Mouse (Mus musculus): Measurements from ENCODE around the gene Tex14. TPM values are rescaled to one million over a fixed set of nuclear protein-coding genes. Genes with fewer than 3 reads are reported as not detected.

The Tex14 gene
- polyA plus RNA-seq, 1 experiment from 2014 or later = 0.62 TPM

- WGBS = under 1% methylated on average over 25 of the region's 25 CpGs
- no peaks in the 10 kb centered on the region for H3K27me3 ChIP-seq (ENCODE audit: control insufficient read depth, insufficient read depth, low read depth, low read length)
- no peaks in the 10 kb centered on the region for H3K9me3 ChIP-seq (ENCODE audit: control insufficient read depth, low read length)
- peak overlapping the region; percentile 94 for H3K27ac ChIP-seq (ENCODE audit: low read length)
- H3K4me3 ChIP-seq (ENCODE audit: low read length) = peak overlapping the region; percentile 67
- peak overlapping the region; percentile 85 for H3K4me2 ChIP-seq (ENCODE audit: low read depth, low read length)
- peak overlapping the region; percentile 95 for H3K9ac ChIP-seq (ENCODE audit: low read length)
- H3K4me1 ChIP-seq (replicated peaks; ENCODE audit: control insufficient read depth, insufficient read depth, low read length) = peaks cover 39% of the 10 kb centered on the region
- ATAC-seq (ENCODE audit: low read depth) = no peak
- peaks cover 2% of the 10 kb centered on the region; the same call in 1 of the 2 replicates for H3K36me3 ChIP-seq (ENCODE audit: control insufficient read depth, insufficient read depth, low read length)
Observed at GRCm38 (mm10) chr11:87590841-87591525, 186.1 kb downstream of the Tex14 start.

- Histone ChIP-seq H3K27ac (ENCODE audit: low read length) (peak within 1 kb of the TSS; percentile 96), H3K4me2 (ENCODE audit: low read depth, low read length) (peak within 1 kb of the TSS; percentile 85), H3K27me3 (ENCODE audit: control insufficient read depth, insufficient read depth, low read depth, low read length) (no peaks in the 10 kb centered on the region), H3K9me3 (ENCODE audit: control insufficient read depth, low read length) (no peaks in the 10 kb centered on the region), H3K4me1 (replicated peaks; ENCODE audit: control insufficient read depth, insufficient read depth, low read length) (peaks cover 47% of the 10 kb centered on the region), H3K36me3 (ENCODE audit: control insufficient read depth, insufficient read depth, low read length) (peaks cover 2% of the 10 kb centered on the region; the same call in 1 of the 2 replicates), H3K9ac (ENCODE audit: low read length) (peak within 1 kb of the TSS; percentile 95), H3K4me3 (ENCODE audit: low read length) (peak within 1 kb of the TSS; percentile 67)
- under 1% methylated on average over 61 of the region's 61 CpGs for WGBS
- ATAC-seq (ENCODE audit: low read depth) = peak; percentile 97
Observed at GRCm38 (mm10) chr11:87591526-87592353, 186.9 kb downstream of the Tex14 start, which contains the start of gene Mtmr4. Mtmr4 (plus strand) TSS chr11:87592162.

- Histone ChIP-seq H3K9me3 (ENCODE audit: control insufficient read depth, low read length) (no peaks in the 10 kb centered on the region), H3K27me3 (ENCODE audit: control insufficient read depth, insufficient read depth, low read depth, low read length) (no peaks in the 10 kb centered on the region), H3K4me1 (replicated peaks; ENCODE audit: control insufficient read depth, insufficient read depth, low read length) (peaks cover 51% of the 10 kb centered on the region), H3K36me3 (ENCODE audit: control insufficient read depth, insufficient read depth, low read length) (peaks cover 5% of the 10 kb centered on the region; the same call in 1 of the 2 replicates), H3K27ac (ENCODE audit: low read length) (peak overlapping the region; percentile 96), H3K4me3 (ENCODE audit: low read length) (peak overlapping the region; percentile 67), H3K9ac (ENCODE audit: low read length) (peak overlapping the region; percentile 78), H3K4me2 (ENCODE audit: low read depth, low read length) (peak overlapping the region; percentile 58)
- 0% methylated on average over 15 of the region's 15 CpGs for WGBS
- ATAC-seq (ENCODE audit: low read depth) = no peak
Observed at GRCm38 (mm10) chr11:87592354-87592695, 187.5 kb downstream of the Tex14 start.

GRCm38 (mm10) chr11:87592713-87593598 lies 188.1 kb downstream of the Tex14 start:
- Histone ChIP-seq H3K4me3 (ENCODE audit: low read length) (peak overlapping the region; percentile 67), H3K9ac (ENCODE audit: low read length) (peak overlapping the region; percentile 78), H3K27ac (ENCODE audit: low read length) (peak overlapping the region; percentile 96), H3K27me3 (ENCODE audit: control insufficient read depth, insufficient read depth, low read depth, low read length) (no peaks in the 10 kb centered on the region), H3K9me3 (ENCODE audit: control insufficient read depth, low read length) (no peaks in the 10 kb centered on the region), H3K36me3 (ENCODE audit: control insufficient read depth, insufficient read depth, low read length) (peaks cover 8% of the 10 kb centered on the region), H3K4me2 (ENCODE audit: low read depth, low read length) (peak overlapping the region; percentile 58), H3K4me1 (replicated peaks; ENCODE audit: control insufficient read depth, insufficient read depth, low read length) (peaks cover 50% of the 10 kb centered on the region)
- 26% methylated on average over 13 of the region's 13 CpGs for WGBS
- no peak for ATAC-seq (ENCODE audit: low read depth)

- H3K9me3 ChIP-seq (ENCODE audit: control insufficient read depth, low read length) = no peaks in the 10 kb centered on the region
- under 1% methylated on average over 22 of the region's 37 CpGs for WGBS
- H3K4me3 ChIP-seq (ENCODE audit: low read length) = peak overlapping the region; percentile 75
- H3K9ac ChIP-seq (ENCODE audit: low read length) = peak overlapping the region; percentile 91
- ATAC-seq (ENCODE audit: low read depth) = peak; percentile 66
- peak overlapping the region; percentile 98 for H3K4me2 ChIP-seq (ENCODE audit: low read depth, low read length)
- H3K27me3 ChIP-seq (ENCODE audit: control insufficient read depth, insufficient read depth, low read depth, low read length) = no peaks in the 10 kb centered on the region
- peak overlapping the region; percentile 78 for H3K27ac ChIP-seq (ENCODE audit: low read length)
- H3K4me1 ChIP-seq (replicated peaks; ENCODE audit: control insufficient read depth, insufficient read depth, low read length) = peaks cover 39% of the 10 kb centered on the region
- peaks cover 27% of the 10 kb centered on the region for H3K36me3 ChIP-seq (ENCODE audit: control insufficient read depth, insufficient read depth, low read length)
Observed at GRCm38 (mm10) chr11:87595327-87595841, 190.5 kb downstream of the Tex14 start.

GRCm38 (mm10) chr11:87595976-87596375 lies 191.1 kb downstream of the Tex14 start:
- ATAC-seq (ENCODE audit: low read depth) = no peak
- H3K9me3 ChIP-seq (ENCODE audit: control insufficient read depth, low read length) = no peaks in the 10 kb centered on the region
- peak overlapping the region; percentile 91 for H3K9ac ChIP-seq (ENCODE audit: low read length)
- H3K27ac ChIP-seq (ENCODE audit: low read length) = peak overlapping the region; percentile 78
- peaks cover 35% of the 10 kb centered on the region for H3K4me1 ChIP-seq (replicated peaks; ENCODE audit: control insufficient read depth, insufficient read depth, low read length)
- no peaks in the 10 kb centered on the region for H3K27me3 ChIP-seq (ENCODE audit: control insufficient read depth, insufficient read depth, low read depth, low read length)
- WGBS = 6% methylated on average over 7 of the region's 7 CpGs
- H3K36me3 ChIP-seq (ENCODE audit: control insufficient read depth, insufficient read depth, low read length) = peaks cover 27% of the 10 kb centered on the region
- peak overlapping the region; percentile 98 for H3K4me2 ChIP-seq (ENCODE audit: low read depth, low read length)
- H3K4me3 ChIP-seq (ENCODE audit: low read length) = peak overlapping the region; percentile 75

- Histone ChIP-seq H3K4me1 (replicated peaks; ENCODE audit: control insufficient read depth, insufficient read depth, low read length) (peaks cover 35% of the 10 kb centered on the region), H3K27ac (ENCODE audit: low read length) (no peak overlapping the region), H3K27me3 (ENCODE audit: control insufficient read depth, insufficient read depth, low read depth, low read length) (no peaks in the 10 kb centered on the region), H3K36me3 (ENCODE audit: control insufficient read depth, insufficient read depth, low read length) (peaks cover 30% of the 10 kb centered on the region), H3K4me2 (ENCODE audit: low read depth, low read length) (peak overlapping the region; percentile 98), H3K9ac (ENCODE audit: low read length) (peak overlapping the region; percentile 91), H3K9me3 (ENCODE audit: control insufficient read depth, low read length) (no peaks in the 10 kb centered on the region), H3K4me3 (ENCODE audit: low read length) (peak overlapping the region; percentile 75)
- no peak for ATAC-seq (ENCODE audit: low read depth)
- WGBS = 35% methylated on average over 2 of the region's 2 CpGs
Observed at GRCm38 (mm10) chr11:87596492-87596891, 191.6 kb downstream of the Tex14 start.

- ATAC-seq (ENCODE audit: low read depth) = no peak
- H3K4me3 ChIP-seq (ENCODE audit: low read length) = no peak overlapping the region
- H3K9me3 ChIP-seq (ENCODE audit: control insufficient read depth, low read length) = no peaks in the 10 kb centered on the region
- no peak overlapping the region for H3K4me2 ChIP-seq (ENCODE audit: low read depth, low read length)
- peaks cover 35% of the 10 kb centered on the region for H3K36me3 ChIP-seq (ENCODE audit: control insufficient read depth, insufficient read depth, low read length)
- no peaks in the 10 kb centered on the region for H3K27me3 ChIP-seq (ENCODE audit: control insufficient read depth, insufficient read depth, low read depth, low read length)
- no peak overlapping the region for H3K27ac ChIP-seq (ENCODE audit: low read length)
- no peak overlapping the region for H3K9ac ChIP-seq (ENCODE audit: low read length)
- peaks cover 35% of the 10 kb centered on the region for H3K4me1 ChIP-seq (replicated peaks; ENCODE audit: control insufficient read depth, insufficient read depth, low read length)
Observed at GRCm38 (mm10) chr11:87597061-87597460, 192.2 kb downstream of the Tex14 start.
